Mouse (Mus musculus) right cerebral cortex, adult 18-20 months (tissue): Measurements from ENCODE around the gene Msh3.
"Not testable (repeated sequence)": the region's sequence is repeated elsewhere in the genome, so short reads cannot be mapped to it uniquely, and the experiment has no call there.

Source experiments
- DNase-seq: peaks from one replicate; pipeline ENCODE4 v3.0.0; 2022; ENCODE audit warnings: mixed read lengths

The Msh3 gene

DNA sequence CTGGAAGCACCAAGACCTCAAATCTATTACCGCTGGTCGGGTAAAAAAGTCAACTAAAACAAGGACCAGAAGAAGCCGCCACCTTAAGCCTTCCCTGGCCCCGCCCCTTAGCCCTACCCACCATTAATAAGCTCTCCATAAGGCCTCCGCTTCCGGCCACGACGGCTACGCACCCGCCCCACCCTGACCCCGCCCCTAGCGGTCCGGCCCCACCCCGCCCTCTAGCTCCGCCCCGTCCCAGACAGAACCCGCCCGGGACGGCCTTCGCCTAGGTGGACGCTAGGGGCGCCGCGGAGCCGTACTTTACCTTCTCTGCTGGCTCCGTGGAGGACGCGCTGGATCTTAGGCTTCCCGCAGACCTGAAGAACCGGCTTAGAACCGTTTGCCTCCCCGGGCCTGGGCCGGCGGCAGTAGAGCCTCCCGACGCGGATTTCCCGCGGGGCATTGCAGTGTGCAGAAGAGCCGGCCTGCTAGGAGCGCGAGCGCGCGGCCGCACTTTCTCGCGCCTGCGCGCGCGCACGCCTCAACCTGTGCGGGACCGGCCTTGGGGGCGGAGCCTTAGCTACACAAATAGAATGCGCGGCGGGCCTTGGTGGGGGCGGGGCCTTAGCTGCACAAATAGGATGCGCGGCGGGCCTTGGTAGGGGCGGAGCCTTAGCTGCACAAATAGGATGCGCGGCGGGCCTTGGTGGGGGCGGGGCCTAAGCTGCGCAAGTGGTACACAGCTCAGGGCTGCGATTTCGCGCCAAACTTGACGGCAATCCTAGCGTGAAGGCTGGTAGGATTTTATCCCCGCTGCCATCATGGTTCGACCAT lies at the start of gene Msh3, which contains the start of gene Dhfr:
Msh3 (minus strand) TSS at position 548 of the 816 bp plus-strand sequence.
Dhfr (plus strand) TSS at position 271 of the 816 bp plus-strand sequence.
- peak; percentile 96 for DNase-seq

DNA sequence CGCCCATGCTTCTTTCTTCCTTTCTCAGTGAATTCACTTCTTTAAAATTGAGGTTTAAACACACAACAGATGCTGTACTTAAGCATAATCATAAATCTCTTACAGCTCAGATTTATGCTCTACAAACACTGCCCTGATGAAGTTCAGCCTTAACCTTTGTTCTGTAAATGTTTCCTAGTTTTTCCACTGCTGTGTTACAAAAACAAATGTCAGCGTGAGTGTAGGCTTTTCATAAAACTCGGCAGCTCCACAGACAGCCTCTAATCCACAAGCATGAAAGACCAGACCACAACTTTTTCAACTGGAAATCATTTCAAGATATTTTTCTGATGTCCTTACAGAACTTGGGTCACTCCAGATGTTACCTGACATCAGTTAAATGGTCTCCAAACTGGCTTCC lies 48.7 kb upstream of the Msh3 start:
- no peak for DNase-seq

DNA sequence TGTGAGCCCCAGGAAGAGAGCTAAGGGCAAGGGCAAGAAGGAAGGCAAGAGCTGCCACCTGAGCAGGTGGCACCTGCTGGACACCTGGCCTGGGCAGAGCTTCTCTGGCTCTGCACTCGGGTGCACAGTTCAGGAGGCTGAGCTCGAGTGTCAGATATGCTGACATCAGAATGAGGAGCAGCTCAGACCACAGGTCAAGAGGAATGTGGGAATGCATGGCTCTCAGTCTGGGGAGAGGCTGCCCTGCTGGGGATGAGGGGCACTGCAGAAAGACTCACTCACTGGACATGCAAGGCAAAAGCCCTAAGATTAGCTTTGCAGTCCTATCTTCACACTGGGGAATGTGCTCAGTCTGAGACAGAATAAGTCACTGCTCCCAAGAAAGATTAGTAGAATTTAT lies 47.3 kb upstream of the Msh3 start:
- DNase-seq, result no peak

DNA sequence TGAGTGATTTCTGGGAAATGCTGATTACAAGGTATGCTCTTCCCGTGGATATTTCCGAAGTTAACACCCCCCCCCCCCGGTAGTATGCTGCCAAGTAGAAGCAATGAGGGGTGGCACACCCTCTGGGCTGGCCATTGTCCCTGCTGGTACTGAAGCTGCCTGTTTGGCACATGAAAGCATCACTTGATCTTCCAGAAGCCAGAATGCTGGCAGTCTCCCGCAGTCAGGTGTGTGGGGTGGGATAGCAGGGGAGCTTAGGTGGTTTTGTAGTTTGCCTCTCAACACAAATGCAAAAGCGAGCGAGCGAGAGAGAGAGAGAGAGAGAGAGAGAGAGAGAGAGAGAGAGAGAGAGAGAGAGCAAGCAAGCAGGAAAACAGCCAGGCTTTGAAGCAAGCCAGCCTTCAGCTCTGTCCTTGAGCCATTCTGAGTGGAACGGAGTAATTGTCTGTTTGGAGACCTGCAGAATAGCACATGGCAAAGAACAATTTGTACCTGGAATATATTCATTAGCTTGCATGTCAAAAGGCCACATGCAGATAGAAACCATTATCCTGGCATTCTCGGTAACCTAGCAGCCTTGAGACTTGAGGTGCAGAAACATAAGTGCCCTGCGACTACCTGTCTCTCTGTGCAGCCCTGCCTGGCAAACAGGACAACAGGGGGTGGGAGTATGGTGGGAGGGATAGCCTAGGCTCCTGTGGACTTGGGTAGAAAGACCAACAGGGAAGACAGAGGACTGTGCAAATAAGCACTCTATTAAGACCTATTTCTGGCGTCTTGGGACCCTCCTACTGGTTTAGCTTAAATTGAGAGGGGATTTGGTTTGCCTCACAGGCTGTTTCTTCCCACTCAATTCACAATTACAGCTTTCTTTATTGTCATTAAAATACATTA lies 43.9 kb upstream of the Msh3 start:
- no peak for DNase-seq

DNA sequence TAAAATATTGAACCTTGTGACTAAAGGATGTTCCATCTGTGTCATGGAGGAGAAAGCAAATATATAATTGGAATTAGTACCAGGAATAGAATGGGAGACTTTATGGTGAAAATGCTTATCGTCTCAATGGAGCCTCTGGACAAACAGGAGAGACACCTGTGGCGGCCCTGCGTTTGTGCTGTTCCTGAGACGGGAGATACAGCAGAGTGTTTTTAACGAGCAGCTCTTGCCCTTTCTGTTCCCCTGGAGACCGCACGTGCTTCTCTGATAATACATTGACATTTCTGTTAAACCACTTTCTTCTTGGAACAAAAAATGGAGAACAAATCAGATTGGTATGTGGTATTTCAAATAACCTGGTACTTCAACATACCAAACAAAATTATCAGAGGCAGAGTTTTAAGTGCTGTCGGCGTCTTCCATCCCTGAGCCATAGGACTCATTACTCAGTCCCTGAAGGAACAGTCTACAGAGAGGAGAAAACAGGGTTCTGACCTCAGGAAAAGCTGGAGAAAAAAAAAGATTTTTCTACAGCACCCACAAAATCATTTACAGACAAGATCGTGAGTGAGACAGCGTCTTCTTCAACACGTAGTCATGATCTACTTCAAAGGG lies 38.4 kb upstream of the Msh3 start:
- no peak for DNase-seq

DNA sequence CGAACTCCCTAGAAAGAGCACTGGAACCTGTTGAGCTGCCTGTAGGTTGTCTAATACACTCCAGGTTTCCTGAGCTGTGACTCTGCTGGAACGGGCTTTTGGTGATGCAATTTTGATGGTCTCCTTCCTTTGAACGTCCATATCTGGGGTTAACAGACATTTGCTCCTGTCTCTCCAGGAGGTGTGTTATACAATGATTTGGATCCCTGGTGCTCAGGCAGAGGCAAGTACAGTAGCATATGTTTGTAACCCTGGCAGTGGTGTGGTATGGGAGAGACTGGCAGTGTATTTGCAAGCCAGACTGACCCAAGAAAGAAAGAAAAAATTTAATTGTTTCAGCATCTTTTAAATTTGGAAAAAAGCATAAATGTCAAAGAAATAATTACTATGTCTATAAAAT lies 32.6 kb upstream of the Msh3 start:
- no peak for DNase-seq

DNA sequence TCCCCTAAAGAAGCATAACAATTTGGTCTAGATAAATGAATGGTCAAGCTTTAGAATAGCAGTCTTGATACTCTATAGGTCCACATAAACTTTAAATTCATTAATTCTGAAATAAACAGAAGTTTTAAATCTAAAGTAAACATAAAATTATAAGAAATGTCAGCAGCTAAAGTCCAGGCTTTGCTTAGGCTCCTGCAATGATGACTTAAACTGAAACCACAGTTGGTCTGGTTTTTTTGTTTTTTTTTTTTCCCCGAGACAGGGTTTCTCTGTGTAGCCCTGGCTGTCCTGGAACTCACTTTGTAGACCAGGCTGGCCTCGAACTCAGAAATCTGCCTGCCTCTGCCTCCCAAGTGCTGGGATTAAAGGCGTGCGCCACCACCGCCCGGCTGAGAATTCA lies 16.7 kb upstream of the Msh3 start:
- not testable (repeated sequence) for DNase-seq

DNA sequence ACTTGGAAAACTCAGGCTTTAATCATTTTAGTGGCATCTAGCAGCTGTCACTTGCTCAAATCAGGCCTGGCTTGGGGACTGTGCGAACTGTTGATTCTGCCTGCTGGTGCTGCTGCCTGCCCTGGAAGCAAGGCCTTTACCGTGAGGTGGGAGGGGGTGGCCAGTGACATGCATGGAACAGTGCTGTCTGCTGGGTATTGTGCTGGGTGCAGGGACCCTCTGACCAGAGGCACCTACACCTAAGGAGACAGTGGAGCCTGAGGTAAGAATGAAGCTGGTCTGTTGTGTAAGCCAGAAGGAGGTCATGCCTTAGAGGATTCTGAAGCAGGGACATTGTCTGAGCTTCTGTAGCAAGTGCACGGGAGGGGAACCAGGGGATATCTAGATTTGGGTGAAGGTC lies 16.0 kb upstream of the Msh3 start:
- no peak for DNase-seq

DNA sequence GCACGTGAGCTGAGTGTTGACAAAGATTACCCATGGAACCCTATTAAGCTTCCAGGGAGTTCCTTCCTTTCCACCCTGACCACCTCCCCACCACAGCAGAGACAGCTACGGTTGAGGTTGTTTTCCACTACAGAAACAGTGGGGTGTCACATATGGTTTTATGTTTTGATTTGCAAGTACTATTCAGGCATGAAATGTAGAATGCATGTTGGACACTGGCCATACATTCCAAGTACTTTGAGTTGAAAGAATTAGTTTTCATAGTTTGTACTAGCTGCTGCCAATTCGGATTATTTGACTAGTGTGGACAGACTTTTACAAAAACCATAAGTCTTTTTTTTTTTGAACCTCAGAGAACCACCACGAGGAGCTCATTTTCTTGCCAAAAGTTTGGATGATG lies 10.5 kb upstream of the Msh3 start:
- no peak for DNase-seq

DNA sequence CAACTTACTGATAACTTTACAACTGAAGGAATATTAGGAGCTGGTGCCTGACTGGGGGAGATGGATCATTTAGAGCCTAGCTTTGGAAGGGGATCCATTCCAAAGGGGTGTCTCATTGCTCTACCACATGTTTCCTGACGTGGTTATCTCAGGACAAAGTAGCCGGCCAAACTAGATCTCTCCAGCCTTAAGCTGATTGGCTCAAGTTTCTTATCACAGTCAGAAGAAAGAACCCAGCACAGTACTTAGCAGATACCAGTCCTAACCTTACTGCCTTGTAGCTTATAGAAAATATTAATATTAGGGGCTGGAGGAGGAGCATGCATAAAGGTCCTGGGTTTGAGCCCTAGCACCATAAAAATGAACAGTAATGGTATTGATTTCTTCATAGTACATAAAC lies 6.8 kb upstream of the Msh3 start:
- DNase-seq, result no peak

DNA sequence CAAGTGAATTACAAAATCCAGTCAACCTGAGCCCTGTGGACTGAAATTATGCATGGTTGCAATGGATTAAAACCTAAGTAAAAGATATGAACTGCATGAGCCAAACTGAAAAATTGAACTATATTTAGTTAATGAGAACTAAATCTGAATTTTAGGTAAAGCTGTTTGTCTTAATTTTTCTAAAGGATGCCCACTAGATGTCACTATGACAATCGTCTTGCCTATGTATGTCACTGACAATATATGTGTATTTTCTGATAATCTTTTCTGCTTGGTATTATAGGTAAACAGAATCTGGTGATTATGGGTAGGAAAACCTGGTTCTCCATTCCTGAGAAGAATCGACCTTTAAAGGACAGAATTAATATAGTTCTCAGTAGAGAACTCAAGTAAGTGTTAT lies 2.8 kb upstream of the Msh3 start:
- DNase-seq, result no peak

DNA sequence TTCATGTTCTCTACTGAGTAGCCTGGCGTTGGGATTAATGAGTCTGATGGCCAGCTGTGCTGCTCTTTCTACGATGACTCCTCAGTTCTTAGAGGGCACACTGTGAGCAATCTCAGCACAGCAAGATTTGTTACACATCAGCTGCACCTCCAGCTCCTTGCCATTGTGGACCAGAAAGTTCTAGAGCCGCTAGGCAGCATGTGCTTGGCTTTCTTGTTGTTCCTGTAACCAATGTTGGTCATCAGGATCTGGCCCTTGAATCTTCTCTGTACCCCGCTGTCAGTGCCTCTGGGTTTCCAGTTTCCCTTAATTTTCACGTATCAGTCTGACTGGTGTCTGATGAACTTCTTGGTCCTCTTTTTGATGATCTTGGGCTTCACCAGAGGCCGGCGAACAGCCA lies 1.6 kb upstream of the Msh3 start:
- DNase-seq, result no peak

DNA sequence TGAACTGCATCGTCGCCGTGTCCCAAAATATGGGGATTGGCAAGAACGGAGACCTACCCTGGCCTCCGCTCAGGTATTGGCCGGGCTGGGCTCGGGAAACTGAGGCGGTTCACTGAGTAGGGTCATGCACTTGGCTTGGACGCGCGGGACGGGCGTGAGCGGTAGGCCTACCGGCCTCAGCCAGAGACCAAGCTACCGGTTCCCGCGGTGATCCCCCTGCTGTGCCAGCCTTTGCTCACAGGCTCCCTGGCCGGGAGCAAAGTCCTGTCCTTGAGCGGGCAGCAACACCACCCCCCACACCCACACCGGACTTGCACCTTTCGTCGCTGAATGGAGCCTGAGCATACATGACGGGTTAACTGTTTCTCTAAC lies 455 bp upstream of the Msh3 start:
- no peak for DNase-seq

DNA sequence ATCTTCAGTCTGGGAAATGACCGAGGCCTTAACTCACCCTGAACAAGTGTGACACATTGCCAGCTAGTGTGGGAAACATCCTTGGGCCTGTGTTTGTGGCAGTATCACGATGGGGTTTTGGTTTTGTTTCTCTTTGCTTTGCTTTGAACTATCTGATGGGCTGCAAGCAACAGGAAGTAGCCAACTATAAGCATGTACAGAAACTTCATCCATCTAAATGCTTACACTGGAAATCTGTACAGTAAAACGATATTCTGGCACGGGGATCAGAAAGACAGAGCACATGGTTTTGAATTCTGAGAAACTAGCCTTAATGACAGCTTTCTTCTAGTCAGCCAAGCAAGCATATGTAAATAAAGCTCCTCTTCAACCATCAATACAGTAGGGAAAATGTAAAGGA lies 847 bp downstream of the Msh3 start:
- DNase-seq, result no peak

DNA sequence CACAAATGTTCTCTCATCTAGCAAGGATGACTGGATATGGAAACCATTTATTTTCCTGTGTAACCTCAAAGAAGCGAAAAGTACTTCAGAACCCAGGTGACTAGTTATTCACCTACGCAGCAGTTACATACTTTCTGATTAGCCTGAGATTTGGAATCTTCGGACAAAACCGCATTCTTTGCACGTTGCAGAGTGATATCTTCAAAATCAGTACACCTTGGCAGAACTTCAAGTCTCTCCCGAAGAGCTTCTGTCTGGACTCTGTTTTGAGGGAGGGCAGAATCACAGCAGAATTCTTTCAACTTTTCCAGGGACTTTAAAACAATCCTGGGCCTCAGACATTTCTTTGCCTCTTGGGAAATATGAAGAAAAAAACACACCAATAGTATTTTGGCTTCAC lies 3.7 kb downstream of the Msh3 start:
- DNase-seq, result no peak

DNA sequence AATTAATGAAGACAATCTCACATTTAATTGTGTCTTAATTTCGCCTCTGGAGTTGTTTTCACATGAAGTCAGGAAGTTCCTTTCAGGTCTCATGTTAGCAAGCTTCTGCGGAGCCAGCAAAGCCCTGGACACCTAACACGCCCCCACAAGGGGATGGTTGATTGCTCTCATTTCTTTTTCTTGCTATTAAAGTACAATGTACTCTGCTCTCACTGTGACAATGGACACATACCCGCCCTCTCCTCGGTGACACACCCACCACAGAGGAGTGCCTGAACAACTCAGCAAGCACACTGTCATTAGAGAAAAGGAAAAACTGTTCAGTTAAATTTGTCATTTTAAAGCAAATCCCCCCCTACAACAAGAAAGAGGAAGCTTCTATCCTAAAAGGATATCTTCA lies 8.5 kb downstream of the Msh3 start:
- no peak for DNase-seq

DNA sequence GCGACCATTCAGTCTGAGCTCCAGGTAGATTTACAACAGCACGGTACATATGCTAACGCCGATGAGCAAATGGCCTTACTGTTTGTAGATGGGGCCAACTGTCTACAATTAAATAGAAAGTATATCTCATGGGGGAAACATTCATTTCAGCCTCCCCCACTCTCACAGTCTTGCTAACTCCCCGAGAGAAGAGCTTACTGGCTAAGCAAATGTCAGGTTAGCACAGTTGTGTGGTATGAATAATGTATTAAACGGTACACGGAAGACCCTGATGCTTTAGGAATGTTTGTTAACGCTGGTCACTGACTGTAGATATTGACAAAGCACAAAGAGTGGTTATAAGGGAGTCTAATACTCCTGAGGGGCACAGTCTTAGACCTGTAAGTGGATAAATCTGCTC lies 10.8 kb downstream of the Msh3 start:
- DNase-seq, result no peak

DNA sequence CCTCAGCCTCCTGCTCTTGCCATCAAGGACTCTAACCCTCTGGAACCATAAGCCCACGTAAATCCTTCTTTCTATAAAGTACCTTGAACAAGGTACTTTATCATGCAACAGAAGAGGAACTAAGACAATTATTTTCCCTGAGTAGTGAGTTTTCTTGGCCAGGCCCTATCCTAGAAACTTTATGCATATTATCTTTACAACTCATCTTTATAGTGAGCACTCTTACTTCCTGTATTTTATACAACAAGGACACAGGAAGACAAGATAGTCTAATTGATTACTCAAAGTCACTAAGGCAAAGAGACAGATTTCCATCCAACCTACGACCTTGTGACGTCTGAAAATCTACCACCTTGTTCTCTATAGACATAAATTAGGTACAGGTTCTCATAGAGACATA lies 15.0 kb downstream of the Msh3 start:
- DNase-seq, result no peak

DNA sequence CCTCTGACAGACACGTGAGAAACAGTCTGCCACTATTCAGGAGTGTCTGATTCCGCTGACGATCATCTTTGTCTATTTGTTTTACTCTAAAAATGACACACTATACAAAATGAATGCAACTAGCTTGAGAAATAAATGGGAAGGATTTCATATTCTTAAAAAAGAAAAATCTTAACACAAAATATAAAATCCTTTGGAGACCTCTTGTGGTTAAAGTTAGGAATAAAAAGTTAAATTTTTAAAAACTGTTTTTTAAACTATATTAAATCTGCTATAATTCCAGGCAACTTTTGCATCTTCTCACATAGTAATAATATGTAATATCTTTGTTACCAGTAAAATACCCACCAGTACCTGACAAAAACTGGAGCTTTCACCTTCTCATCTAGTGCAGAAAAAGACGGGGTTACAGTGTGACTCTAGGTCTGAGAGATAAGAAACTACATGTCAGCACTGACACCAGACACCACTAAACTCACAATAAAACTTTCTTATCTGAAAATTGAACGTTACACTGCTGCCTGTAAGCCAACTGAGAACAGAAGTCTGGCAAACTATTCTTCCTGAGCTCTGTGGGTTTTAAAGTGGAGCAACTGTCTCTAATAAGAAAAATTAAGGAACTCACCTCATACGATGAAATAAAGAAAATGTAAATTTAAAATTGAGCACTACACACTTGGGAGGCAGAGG lies 16.9 kb downstream of the Msh3 start:
- DNase-seq, result no peak

DNA sequence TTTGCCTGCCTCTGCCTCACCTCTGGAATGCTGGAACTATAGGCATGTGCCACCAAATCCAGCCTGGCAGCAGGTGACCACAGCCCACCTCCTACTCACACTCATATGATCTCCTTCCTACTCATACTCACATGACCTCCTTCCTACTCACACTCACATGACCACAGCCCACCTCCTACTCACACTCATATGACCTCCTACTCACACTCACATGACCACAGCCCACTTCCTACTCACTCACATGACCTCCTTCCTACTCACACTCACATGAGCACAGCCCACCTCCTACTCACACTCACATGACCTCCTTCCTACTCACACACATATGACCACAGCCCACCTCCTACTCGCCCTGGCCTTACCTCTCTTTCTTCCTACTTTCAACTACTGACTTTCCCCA lies 17.9 kb downstream of the Msh3 start:
- no peak for DNase-seq

DNA sequence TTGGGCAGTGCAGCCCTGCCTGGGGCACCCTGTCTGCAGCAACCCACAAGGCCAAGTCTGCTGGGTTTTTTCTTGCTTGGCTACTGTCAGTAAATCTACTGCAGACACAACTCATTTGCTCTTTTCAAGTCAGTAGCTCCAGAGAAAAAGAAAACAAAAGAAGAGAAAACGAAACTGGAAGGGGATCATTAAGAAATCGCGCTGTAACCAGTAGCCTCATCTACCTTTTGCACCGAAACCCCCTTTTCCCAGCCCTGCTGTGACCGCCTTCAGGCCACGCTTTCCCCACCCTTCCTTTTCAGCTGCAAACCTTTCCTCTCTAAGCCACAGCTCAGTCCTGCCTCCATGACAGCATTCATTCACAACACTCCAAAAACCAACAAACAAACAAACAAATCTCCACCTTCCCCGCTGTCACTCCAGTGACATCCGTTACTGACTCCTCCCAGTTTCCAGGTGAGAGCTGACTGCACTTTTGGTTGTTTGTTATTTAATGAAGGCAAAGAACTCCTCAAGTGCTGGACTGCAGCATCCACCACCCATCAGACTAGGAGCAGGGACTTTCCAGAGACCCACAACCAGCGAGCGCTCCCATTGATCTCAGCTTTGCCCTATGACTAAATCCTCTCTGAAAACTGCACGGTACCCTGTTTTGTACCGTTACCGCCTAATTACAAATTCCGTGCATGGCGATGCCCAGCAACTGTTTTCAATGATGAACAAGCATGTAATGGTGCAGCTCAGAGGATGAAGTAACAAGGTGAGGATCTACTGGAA lies 22.5 kb downstream of the Msh3 start:
- DNase-seq, result no peak

DNA sequence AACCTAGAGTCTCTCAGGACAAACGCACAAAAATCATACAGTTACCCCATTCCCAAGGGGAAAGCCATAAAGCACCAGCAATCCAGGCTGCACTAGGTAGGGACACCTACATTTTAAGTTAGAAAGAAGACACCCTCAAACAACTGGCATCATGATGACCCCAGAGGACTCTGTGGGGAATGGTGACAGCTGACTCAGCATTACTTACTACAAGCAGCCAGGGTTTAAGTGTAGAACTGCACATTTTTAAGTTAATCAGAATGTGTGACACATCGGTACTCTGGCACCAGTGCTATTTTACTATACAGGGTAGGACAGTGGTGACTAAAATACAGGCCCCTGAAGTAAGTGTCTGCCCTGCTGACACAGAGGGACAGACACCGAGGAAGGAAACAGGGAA lies 24.2 kb downstream of the Msh3 start:
- DNase-seq, result no peak
